ENCODE assay signal across 9 mouse cellular contexts in the genomic region with DNA sequence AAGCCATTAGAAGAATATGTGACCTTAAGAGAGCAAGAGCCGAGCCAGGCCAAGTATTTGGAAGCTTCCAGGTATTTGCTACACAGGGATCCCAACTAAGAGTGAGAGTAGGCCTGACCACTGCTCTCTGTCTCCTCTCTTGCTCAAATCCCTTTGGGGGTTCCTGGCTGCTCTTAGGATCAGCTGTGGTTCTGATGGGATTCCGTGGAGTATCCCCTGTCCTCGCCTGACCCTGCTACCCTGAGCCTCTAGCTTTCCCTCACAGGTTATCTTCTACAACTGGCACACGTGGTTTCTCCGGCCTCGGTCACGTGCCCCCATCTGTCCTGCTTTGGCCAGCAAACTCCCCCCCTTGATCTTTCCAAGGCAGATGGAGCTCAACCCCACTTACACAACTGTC. TPM values are rescaled to one million over a fixed set of nuclear protein-coding genes. Genes with fewer than 3 reads are reported as not detected.
DNase-seq lines count a peak whose midpoint lies in the region; ATAC-seq and TF ChIP-seq lines count a peak whose summit lies in the region.
"Had no signal": no experiment of that assay in that cellular context is flagged by ENCODE, and none has a peak within 500 bp of the region (broad histone marks: within the 10 kb centered on the region; RNA-seq: fewer than 3 reads in every experiment).

No protein-coding gene starts in this region.

- H3K27ac ChIP-seq in hindbrain, embryonic 10.5 days: no peak overlapping the region
- H3K27ac ChIP-seq in hindbrain, embryonic 12.5 days: no peak overlapping the region
- H3K27ac ChIP-seq in neural tube, embryonic 12.5 days: no peak overlapping the region
- no peak overlapping the region for H3K27ac ChIP-seq in intestine, postnatal 0 days (ENCODE audit: low read depth, low read length)
- H3K27ac ChIP-seq in stomach, embryonic 15.5 days: no peak overlapping the region
- H3K27ac ChIP-seq: forebrain, embryonic 15.5 days had no signal

- no peak for DNase-seq in hindbrain, embryonic 10.5 days (ENCODE audit: low spot score)
- no peak for DNase-seq in neural tube, embryonic 10.5 days (ENCODE audit: extremely low spot score, low spot score)
- DNase-seq in right cerebral cortex, postnatal 4 days: no peak
- DNase-seq: cerebellum, postnatal 14 days had no signal

- WGBS in hindbrain, embryonic 10.5 days: 88% methylated on average over 7 of the region's 7 CpGs
- WGBS in hindbrain, embryonic 12.5 days: 86% methylated on average over 7 of the region's 7 CpGs
- WGBS in neural tube, embryonic 12.5 days: 90% methylated on average over 7 of the region's 7 CpGs
- 72% methylated on average over 7 of the region's 7 CpGs for WGBS in intestine, postnatal 0 days
- WGBS in stomach, embryonic 15.5 days: 61% methylated on average over 7 of the region's 7 CpGs

- H3K4me3 ChIP-seq in hindbrain, embryonic 10.5 days: peak overlapping the region; percentile 99; the same call in 1 of the 2 replicates
- H3K4me3 ChIP-seq in hindbrain, embryonic 12.5 days: no peak overlapping the region
- no peak overlapping the region for H3K4me3 ChIP-seq in neural tube, embryonic 12.5 days
- no peak overlapping the region for H3K4me3 ChIP-seq in intestine, postnatal 0 days (ENCODE audit: low read depth, low read length)
- H3K4me3 ChIP-seq in stomach, embryonic 15.5 days (replicated peaks): 0 out of 2 replicates have a peak overlapping the region, but pooled peaks have one; percentile 10

- no peak overlapping the region for H3K9ac ChIP-seq in hindbrain, embryonic 12.5 days
- no peak overlapping the region for H3K9ac ChIP-seq in neural tube, embryonic 12.5 days
- H3K9ac ChIP-seq in intestine, postnatal 0 days (ENCODE audit: low read depth, low read length): no peak overlapping the region
- no peak overlapping the region for H3K9ac ChIP-seq in stomach, embryonic 15.5 days
- H3K9ac ChIP-seq: forebrain, embryonic 15.5 days had no signal

- peaks cover 54% of the 10 kb centered on the region for H3K36me3 ChIP-seq in hindbrain, embryonic 10.5 days
- peaks cover 28% of the 10 kb centered on the region for H3K36me3 ChIP-seq in hindbrain, embryonic 12.5 days
- H3K36me3 ChIP-seq in neural tube, embryonic 12.5 days: peaks cover 17% of the 10 kb centered on the region
- peaks cover 5% of the 10 kb centered on the region; the same call in 1 of the 2 replicates for H3K36me3 ChIP-seq in intestine, postnatal 0 days (ENCODE audit: control insufficient read depth, insufficient read depth)
- peaks cover 12% of the 10 kb centered on the region for H3K36me3 ChIP-seq in stomach, embryonic 15.5 days

- H3K4me1 ChIP-seq in hindbrain, embryonic 10.5 days (replicated peaks): peaks cover 49% of the 10 kb centered on the region
- H3K4me1 ChIP-seq in hindbrain, embryonic 12.5 days: peaks cover 30% of the 10 kb centered on the region
- H3K4me1 ChIP-seq in neural tube, embryonic 12.5 days: peaks cover 21% of the 10 kb centered on the region
- H3K4me1 ChIP-seq in intestine, postnatal 0 days (replicated peaks; ENCODE audit: control insufficient read depth, insufficient read depth, low read length): 0 out of 2 replicates have a peak, but pooled peaks cover 3% of the 10 kb centered on the region
- H3K4me1 ChIP-seq in stomach, embryonic 15.5 days: peaks cover 32% of the 10 kb centered on the region

- no peak overlapping the region; the same call in 1 of the 2 replicates for H3K4me2 ChIP-seq in hindbrain, embryonic 12.5 days (replicated peaks)
- peak overlapping the region; percentile 78 for H3K4me2 ChIP-seq in neural tube, embryonic 12.5 days (replicated peaks)
- H3K4me2 ChIP-seq in intestine, postnatal 0 days (replicated peaks; ENCODE audit: low read depth): peak overlapping the region; percentile 88; the same call in 1 of the 2 replicates
- H3K4me2 ChIP-seq in stomach, embryonic 15.5 days: peak overlapping the region; percentile 77

- peaks cover 9% of the 10 kb centered on the region; the same call in 1 of the 2 replicates for H3K9me3 ChIP-seq in hindbrain, embryonic 10.5 days
- H3K9me3 ChIP-seq in hindbrain, embryonic 12.5 days (replicated peaks): no peaks in the 10 kb centered on the region
- H3K9me3 ChIP-seq in neural tube, embryonic 12.5 days: no peaks in the 10 kb centered on the region
- H3K9me3 ChIP-seq in intestine, postnatal 0 days (ENCODE audit: control insufficient read depth): no peaks in the 10 kb centered on the region
- H3K9me3 ChIP-seq in stomach, embryonic 15.5 days: no peaks in the 10 kb centered on the region
- H3K9me3 ChIP-seq: forebrain, embryonic 15.5 days had no signal

- H3K27me3 ChIP-seq in hindbrain, embryonic 10.5 days (ENCODE audit: insufficient read depth, poor library complexity, severe bottlenecking): no peaks in the 10 kb centered on the region
- no peaks in the 10 kb centered on the region for H3K27me3 ChIP-seq in hindbrain, embryonic 12.5 days
- H3K27me3 ChIP-seq in neural tube, embryonic 12.5 days (replicated peaks): no peaks in the 10 kb centered on the region
- no peaks in the 10 kb centered on the region for H3K27me3 ChIP-seq in intestine, postnatal 0 days (replicated peaks; ENCODE audit: control insufficient read depth, insufficient read depth, low read length)
- no peaks in the 10 kb centered on the region for H3K27me3 ChIP-seq in stomach, embryonic 15.5 days (replicated peaks)
- H3K27me3 ChIP-seq: forebrain, embryonic 15.5 days had no signal

- no peak for ATAC-seq in hindbrain, embryonic 12.5 days (ENCODE audit: low FRiP score)
- no peak for ATAC-seq in neural tube, embryonic 12.5 days (ENCODE audit: low FRiP score, low read depth)
- no peak for ATAC-seq in intestine, postnatal 0 days
- no peak for ATAC-seq in stomach, embryonic 15.5 days (ENCODE audit: insufficient read depth, low FRiP score, low read depth)
- ATAC-seq: forebrain, embryonic 15.5 days had no signal

- no peak for TF ChIP-seq CTCF in intestine, postnatal 0 days (IDR thresholded peaks at IDR 0.05; ENCODE audit: low read depth)

RNA-seq across cellular contexts. Expression of a gene that starts 3.2 kb away (rescaled TPM):
- polyA plus RNA-seq in hindbrain, embryonic 10.5 days (2016; fragmentation: Nextera tagmentation; extraction: Ambion mirVana): 494 and 510 TPM in 2 replicates
- polyA plus RNA-seq in hindbrain, embryonic 12.5 days (2016; fragmentation: Nextera tagmentation; extraction: Ambion mirVana): 491 and 497 TPM in 2 replicates
- 534 and 554 TPM in 2 replicates for polyA plus RNA-seq in neural tube, embryonic 12.5 days (2016; fragmentation: Nextera tagmentation; extraction: Ambion mirVana)
- polyA plus RNA-seq in intestine, postnatal 0 days (2015; fragmentation: Nextera tagmentation; extraction: Ambion mirVana): 132 and 138 TPM in 2 replicates
- polyA plus RNA-seq in stomach, embryonic 15.5 days (2015; fragmentation: Nextera tagmentation; extraction: Ambion mirVana): 311 and 348 TPM in 2 replicates

RNA-seq across cellular contexts. Expression of a gene that starts 45.7 kb away (rescaled TPM):
- 1.2 and 1.4 TPM in 2 replicates for polyA plus RNA-seq in hindbrain, embryonic 10.5 days (2016; fragmentation: Nextera tagmentation; extraction: Ambion mirVana)
- polyA plus RNA-seq in hindbrain, embryonic 12.5 days (2016; fragmentation: Nextera tagmentation; extraction: Ambion mirVana): 1.5 and 1.6 TPM in 2 replicates
- 1.4 TPM in 2 replicates for polyA plus RNA-seq in neural tube, embryonic 12.5 days (2016; fragmentation: Nextera tagmentation; extraction: Ambion mirVana)
- polyA plus RNA-seq in intestine, postnatal 0 days (2015; fragmentation: Nextera tagmentation; extraction: Ambion mirVana): 3.3 and 3.4 TPM in 2 replicates
- 4.0 and 5.0 TPM in 2 replicates for polyA plus RNA-seq in stomach, embryonic 15.5 days (2015; fragmentation: Nextera tagmentation; extraction: Ambion mirVana)

Comparison
In these comparisons a context has a peak if more than half of its experiments do, and no peak if none do; other contexts are left out.
1. H3K4me3 ChIP-seq: peak in hindbrain, embryonic 10.5 days (single experiment) and stomach, embryonic 15.5 days (single experiment); none in hindbrain, embryonic 12.5 days (single experiment), neural tube, embryonic 12.5 days (single experiment) and intestine, postnatal 0 days (single experiment).